In the genomic region with DNA sequence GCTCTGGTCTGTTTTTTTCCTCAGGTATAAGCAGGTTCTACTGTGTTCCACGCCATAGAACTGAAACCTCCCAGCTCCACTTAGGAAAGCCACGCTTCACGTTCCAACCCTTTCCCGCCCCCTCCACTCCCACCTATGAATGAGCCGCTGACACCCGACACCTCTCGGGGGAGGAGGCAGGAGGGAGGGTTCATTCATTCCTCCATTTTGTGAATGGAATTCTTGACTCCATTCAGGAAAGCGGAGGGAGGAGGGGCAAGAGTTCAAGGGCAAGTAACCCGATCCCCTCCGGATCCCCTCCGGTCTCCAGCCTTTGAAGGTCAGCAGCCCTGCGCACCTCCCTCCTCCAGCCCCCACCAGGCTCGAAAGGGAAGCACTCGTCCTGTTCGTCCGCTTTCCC, we compare ENCODE assay signal across 8 mouse cellular contexts. TPM values are rescaled to one million over a fixed set of nuclear protein-coding genes. Genes with fewer than 3 reads are reported as not detected.
DNase-seq lines count a peak whose midpoint lies in the region; ATAC-seq and TF ChIP-seq lines count a peak whose summit lies in the region.

No protein-coding gene starts in this region.

- ATAC-seq in granulocyte monocyte progenitor cell, adult 5-6 weeks (replicated peaks; ENCODE audit: poor library complexity, severe bottlenecking): 0 out of 2 replicates have a peak, but pooled peaks have one; percentile 23

- intact Hi-C loops in left cerebral cortex, postnatal 36 days (cut with DNase I): no loop called here

- no peak overlapping the region for H3K4me3 ChIP-seq in lung, adult 2 months (replicated peaks; ENCODE audit: extremely low read depth, low read depth, low read length)

- no peaks in the 10 kb centered on the region for H3K4me1 ChIP-seq in lung, adult 2 months (ENCODE audit: control insufficient read depth, insufficient read depth, low read length)

- 2% methylated on average over 16 of the region's 16 CpGs for WGBS in lung, adult 2 months

- TF ChIP-seq POLR2A in lung, adult 2 months (IDR thresholded peaks at IDR 0.05; ENCODE audit: borderline replicate concordance, extremely low read depth, low read depth, low read length): no peak

- TF ChIP-seq CTCF in lung, adult 2 months (IDR thresholded peaks at IDR 0.05; ENCODE audit: insufficient read depth, low read length): no peak

- DNase-seq in ES-CJ7 (ENCODE audit: low read depth, low spot score): peak; percentile 99
- DNase-seq in brain, adult 2 months (ENCODE audit: low read depth, low spot score): peak; percentile 48
- peak; percentile 55 for DNase-seq in kidney, adult 18-20 months
- DNase-seq in lung, adult 2 months: peak; percentile 46
- DNase-seq in retina, embryonic 14.5 days (ENCODE audit: low spot score): peak; percentile 80
- no peak for DNase-seq in left cerebral cortex, postnatal 36 days (ENCODE audit: low spot score in 2 of 2)
- DNase-seq in cerebellum, adult 9-11 months: no peak

RNA-seq across cellular contexts. Expression of gene Etv4, which starts 12.7 kb away (rescaled TPM):
- total RNA-seq in granulocyte monocyte progenitor cell, adult 5-6 weeks (2014; fragmentation: Nextera tagmentation): not detected in 2 replicates
- not detected in 2 replicates for total RNA-seq in granulocyte monocyte progenitor cell, adult 5-6 weeks (2017)
- 0.60 and 0.95 TPM in 2 replicates for polyA plus RNA-seq in lung, adult 2 months (2012; rRNA removed)
- total RNA-seq in left cerebral cortex, postnatal 36 days (2021): 10 to 100 TPM; 13.9 to 20.3 TPM

RNA-seq across cellular contexts. Expression of gene Dhx8, which starts 39.7 kb away (rescaled TPM):
- 24.8 and 35.2 TPM in 2 replicates for total RNA-seq in granulocyte monocyte progenitor cell, adult 5-6 weeks (2014; fragmentation: Nextera tagmentation)
- 35.2 and 38.3 TPM in 2 replicates for total RNA-seq in granulocyte monocyte progenitor cell, adult 5-6 weeks (2017)
- 9.8 and 13.1 TPM in 2 replicates for polyA plus RNA-seq in lung, adult 2 months (2012; rRNA removed)
- 10 to 100 TPM; 34.1 to 37.4 TPM for total RNA-seq in left cerebral cortex, postnatal 36 days (2021)

Comparison
In these comparisons a context has a peak if more than half of its experiments do, and no peak if none do; other contexts are left out.
1. DNase-seq: peak in ES-CJ7 (single experiment), brain, adult 2 months (single experiment), kidney, adult 18-20 months (single experiment), lung, adult 2 months (single experiment) and retina, embryonic 14.5 days (single experiment); none in left cerebral cortex, postnatal 36 days (0 of 2) and cerebellum, adult 9-11 months (single experiment).
2. RNA of gene Etv4, which starts 12.7 kb away (total RNA-seq): 13.9 to 20.3 TPM in left cerebral cortex, postnatal 36 days; not detected in granulocyte monocyte progenitor cell, adult 5-6 weeks; every median in the first group is over 10 times any median in the second.